Mouse (Mus musculus) gastrocnemius, adult 2 months (tissue): Measurements from ENCODE around the gene Rusc2. TPM values are rescaled to one million over a fixed set of nuclear protein-coding genes. Genes with fewer than 3 reads are reported as not detected.

Experiments
- DNase-seq: peaks from one replicate; pipeline ENCODE4 v3.0.0; 2022
- H3K27ac ChIP-seq: fragments of 200-600 bp; 2 replicates; pipeline ENCODE4 v1.8.1; 2022; ENCODE audit warnings: mild to moderate bottlenecking
- H3K4me3 ChIP-seq: fragments of 200-600 bp; 2 replicates; pipeline ENCODE4 v1.8.1; 2022; ENCODE audit warnings: mild to moderate bottlenecking, moderate library complexity
- CTCF ChIP-seq: fragments of 200-600 bp; IDR thresholded peaks from 2 replicates; pipeline ENCODE4 v1.8.1; 2022; ENCODE audit warnings: antibody characterized with exemption, mild to moderate bottlenecking, moderate library complexity
- intact Hi-C: fragments of 180-260 bp; cut with DNase I; formaldehyde crosslinking; loops from one replicate; pipeline ENCODE4 v1.15.1; 2025
- total RNA-seq, 2 experiments: library from RNA; stranded (reverse); gene quantifications; 2 replicates each; pipeline ENCODE4 v1.2.3; 2021

Rusc2 gene
- total RNA-seq, 2 experiments from 2014 or later: 19.0 to 29.6 TPM

- TF ChIP-seq CTCF: no peak; the same call in 1 of the 2 replicates
- DNase-seq: peak; percentile 83
- Histone ChIP-seq H3K4me3 (peak overlapping the region; percentile 35), H3K27ac (peak overlapping the region; percentile 81)
- intact Hi-C loops: loop anchor here (1.0 to 5.0 kb wide), 2 partner anchors 39 to 373 kb away; partner anchors contain the start of genes Fam214b and Rusc2
These were observed 38.5 kb downstream of the Rusc2 start for GRCm38 (mm10) chr4:43420305-43420704.

- intact Hi-C loops: loop anchor here (5.0 kb wide), 1 partner anchor 374 kb away; the partner anchor contains the start of gene Fam214b
- H3K4me3 ChIP-seq: no peak overlapping the region
- TF ChIP-seq CTCF: no peak
- DNase-seq: peak; percentile 41
- no peak overlapping the region for H3K27ac ChIP-seq
These were observed 40.0 kb downstream of the Rusc2 start for GRCm38 (mm10) chr4:43421632-43422240.

GRCm38 (mm10) chr4:43423267-43423934, 41.6 kb downstream of the Rusc2 start:
- intact Hi-C loops: loop anchor here (5.0 kb wide), 1 partner anchor 376 kb away; the partner anchor contains the start of gene Fam214b
- DNase-seq: peak; percentile 55
- no peak for TF ChIP-seq CTCF
- Histone ChIP-seq H3K27ac (peak overlapping the region; percentile 44; the same call in 1 of the 2 replicates), H3K4me3 (no peak overlapping the region)

- no peak for DNase-seq
- Histone ChIP-seq H3K27ac (peak overlapping the region; percentile 44; the same call in 1 of the 2 replicates), H3K4me3 (no peak overlapping the region)
- intact Hi-C loops: loop anchor here (5.0 kb wide), 1 partner anchor 377 kb away; the partner anchor contains the start of gene Fam214b
- no peak for TF ChIP-seq CTCF
These were observed 42.3 kb downstream of the Rusc2 start for GRCm38 (mm10) chr4:43424072-43424471.

- intact Hi-C loops: no loop called here
- Histone ChIP-seq H3K27ac (no peak overlapping the region), H3K4me3 (no peak overlapping the region)
- no peak for TF ChIP-seq CTCF
- no peak for DNase-seq
These were observed 43.4 kb downstream of the Rusc2 start for GRCm38 (mm10) chr4:43425197-43425596.

- intact Hi-C loops: no loop called here
- Histone ChIP-seq H3K4me3 (no peak overlapping the region), H3K27ac (no peak overlapping the region)
- peak; percentile 18 for DNase-seq
- TF ChIP-seq CTCF: no peak
These were observed 44.0 kb downstream of the Rusc2 start for GRCm38 (mm10) chr4:43425648-43426380.

- Histone ChIP-seq H3K27ac (peak overlapping the region; percentile 1; the same call in 1 of the 2 replicates), H3K4me3 (no peak overlapping the region)
- DNase-seq: peak; percentile 16
- intact Hi-C loops: no loop called here
- TF ChIP-seq CTCF: no peak
These were observed 44.7 kb downstream of the Rusc2 start for GRCm38 (mm10) chr4:43426487-43426886.

GRCm38 (mm10) chr4:43427501-43428179, 45.9 kb downstream of the Rusc2 start:
- no peak for TF ChIP-seq CTCF
- no peak overlapping the region; the same call in 1 of the 2 replicates for H3K27ac ChIP-seq
- intact Hi-C loops: no loop called here
- DNase-seq: no peak
- H3K4me3 ChIP-seq: no peak overlapping the region

- DNase-seq: peak; percentile 34
- Histone ChIP-seq H3K27ac (peak overlapping the region; percentile 58), H3K4me3 (no peak overlapping the region)
- intact Hi-C loops: no loop called here
- TF ChIP-seq CTCF: no peak
These were observed 46.5 kb downstream of the Rusc2 start for GRCm38 (mm10) chr4:43428180-43428861.

- H3K4me3 ChIP-seq: no peak within 1 kb of the TSS
- TF ChIP-seq CTCF: no peak
- DNase-seq: peak; percentile 53
- intact Hi-C loops: no loop called here
- H3K27ac ChIP-seq: peak within 1 kb of the TSS; percentile 58
These were observed 47.2 kb downstream of the Rusc2 start, which contains the start of gene Fam166b for GRCm38 (mm10) chr4:43428946-43429345. Gene Fam166b (minus strand): TSS chr4:43429134.

- intact Hi-C loops: loop anchor here (1.0 to 10.0 kb wide), 2 partner anchors 48 to 283 kb away; partner anchors contain the start of gene Olfr71
- TF ChIP-seq CTCF: peak; percentile 92
- peak overlapping the region; percentile 63; the same call in 1 of the 2 replicates for H3K27ac ChIP-seq
- H3K4me3 ChIP-seq: no peak overlapping the region
- DNase-seq: peak; percentile 84
These were observed 49.9 kb downstream of the Rusc2 start for GRCm38 (mm10) chr4:43431690-43432089.
